Mouse (Mus musculus) olfactory bulb, adult 2 months (tissue): ENCODE data around the gene Pdxk.

Experiments used
- CTCF ChIP-seq: fragments of 200-500 bp; IDR thresholded peaks from 2 replicates; pipeline ENCODE4 v1.5.1; 2012; ENCODE audit warnings: low read depth, mild to moderate bottlenecking, low read length, moderate library complexity; ENCODE audit not compliant: insufficient read depth
- POLR2A ChIP-seq: fragments of 200-500 bp; IDR thresholded peaks from 2 replicates; pipeline ENCODE4 v1.6.1; 2012; ENCODE audit warnings: mild to moderate bottlenecking, low read depth, low read length, moderate library complexity; ENCODE audit not compliant: insufficient read depth

DNA sequence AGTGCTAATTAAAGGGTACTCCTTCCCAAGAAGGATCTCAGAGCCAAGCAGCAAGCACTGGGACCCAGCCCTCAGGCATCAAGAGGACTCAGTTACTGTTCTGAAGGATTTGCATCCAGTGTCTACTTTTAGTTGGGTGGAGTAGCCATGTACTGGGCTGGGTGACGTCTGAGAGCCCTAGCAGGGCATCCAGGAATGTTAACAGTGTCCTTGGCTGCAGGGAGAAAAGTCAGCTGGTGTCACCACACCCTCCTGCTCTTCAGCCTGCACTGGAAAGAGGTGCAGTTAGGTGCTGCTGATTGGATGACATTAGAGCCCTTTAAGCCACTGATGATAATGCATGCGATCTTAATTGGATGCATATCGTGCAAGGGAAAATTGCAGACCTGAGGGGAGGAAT is 31.9 kb downstream of the Pdxk start:
- TF ChIP-seq POLR2A, result no peak
- no peak for TF ChIP-seq CTCF
